Mouse (Mus musculus) C2C12 (cell line): ENCODE measurements around the gene Rnf126.

ENCODE experiments used
- CTCF ChIP-seq: IDR thresholded peaks from one replicate; pipeline ENCODE4 v1.5.1; 2011; ENCODE audit not compliant: control insufficient read depth, insufficient read depth, insufficient read length
- MAX ChIP-seq: IDR thresholded peaks from one replicate; pipeline ENCODE4 v1.6.1; 2011; ENCODE audit warnings: mild to moderate bottlenecking, control low read depth
- USF1 ChIP-seq: IDR thresholded peaks from one replicate; pipeline ENCODE4 v1.6.1; 2011; ENCODE audit warnings: low read depth, mild to moderate bottlenecking, control low read depth, moderate library complexity

- no peak for TF ChIP-seq CTCF
- TF ChIP-seq USF1, result no peak
- no peak for TF ChIP-seq MAX
Measured at GRCm38 (mm10) chr10:79716254-79716987, 50.3 kb downstream of the Rnf126 start, which contains the start of gene Hcn2.
